Mouse (Mus musculus) frontal cortex, postnatal 36 days (tissue): ENCODE results near the gene Gm10337.
A peak's percentile ranks its signal among the peaks of the same experiment; 100 is the strongest.

ENCODE experiments used
- DNase-seq, 2 experiments: peaks; one replicate each; pipeline ENCODE4 v3.0.0; 2022; ENCODE audit warnings: low spot score in 2 of 2

Gm10337 gene

GRCm38 (mm10) chr15:102516728-102517404 is 13.3 kb downstream of the Gm10337 start, which contains the start of gene Map3k12:
TSS of gene Map3k12 (minus strand) at chr15:102517064.
- peak; percentile 78 to 79 for DNase-seq

GRCm38 (mm10) chr15:102517631-102517975 is 14.1 kb downstream of the Gm10337 start:
- DNase-seq = no peak

DNA sequence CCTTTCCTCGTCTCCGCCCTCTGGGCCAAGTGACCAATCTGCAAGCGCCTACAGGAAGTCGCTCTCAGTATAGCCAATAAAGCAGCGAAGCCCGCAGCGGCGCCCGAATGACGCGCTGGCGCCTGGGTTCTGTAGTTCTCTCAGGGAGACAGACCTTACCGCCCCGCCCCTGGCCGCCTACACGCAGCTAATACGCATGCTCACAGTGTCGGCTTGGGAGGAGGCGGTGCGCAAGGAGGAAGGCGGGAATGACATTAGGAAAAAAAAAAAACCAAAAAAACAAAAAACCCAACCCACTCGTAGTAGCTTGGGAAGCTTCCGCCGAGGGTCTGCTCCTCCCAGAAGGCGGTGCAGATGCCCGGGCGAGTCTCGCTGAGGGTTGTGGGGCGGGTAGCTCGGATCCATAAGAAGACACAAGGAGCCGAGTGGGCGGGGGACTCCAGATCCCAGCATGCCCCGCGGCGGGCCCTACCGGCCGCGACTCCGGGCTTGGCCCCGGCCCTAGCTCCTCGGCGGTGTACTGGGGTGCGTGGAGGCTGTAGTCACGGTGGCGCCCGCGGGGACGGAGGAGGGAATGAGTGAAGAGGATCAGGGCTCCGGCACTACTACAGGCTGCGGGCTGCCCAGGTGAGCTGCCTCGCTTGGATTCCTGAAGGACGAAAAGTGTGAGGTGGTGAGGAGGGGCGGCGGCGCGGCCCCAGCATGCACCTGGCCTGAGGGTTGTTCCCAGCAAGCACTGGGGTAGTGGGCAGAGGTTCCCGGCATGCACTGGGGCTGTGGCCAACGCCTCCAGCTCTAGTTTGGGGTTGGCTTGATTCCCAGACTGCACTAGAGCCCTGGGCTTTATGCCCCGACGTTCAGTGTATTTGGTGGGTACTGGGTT is 14.7 kb downstream of the Gm10337 start, which contains the start of gene Tarbp2:
Gene Tarbp2, plus strand, starts transcription at position 217 of the 883 bp plus-strand sequence.
- peak; percentile 100 for DNase-seq

DNA sequence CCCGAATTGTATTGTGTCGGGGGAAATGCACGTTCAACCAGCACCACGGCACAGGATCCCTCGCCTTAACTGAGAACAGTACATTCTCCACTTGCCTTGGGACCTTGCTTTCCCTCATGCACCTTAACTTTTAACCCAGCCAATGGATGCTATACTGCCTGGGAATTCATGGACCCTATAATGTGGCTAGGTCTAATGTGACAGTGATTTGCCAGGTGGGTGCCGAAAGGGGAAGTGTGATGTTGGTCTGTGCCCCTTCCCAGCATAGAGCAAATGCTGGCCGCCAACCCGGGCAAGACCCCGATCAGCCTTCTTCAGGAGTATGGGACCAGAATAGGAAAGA is 15.3 kb downstream of the Gm10337 start:
- no peak for DNase-seq

GRCm38 (mm10) chr15:102519211-102520141 is 16.0 kb downstream of the Gm10337 start:
- DNase-seq = no peak

DNA sequence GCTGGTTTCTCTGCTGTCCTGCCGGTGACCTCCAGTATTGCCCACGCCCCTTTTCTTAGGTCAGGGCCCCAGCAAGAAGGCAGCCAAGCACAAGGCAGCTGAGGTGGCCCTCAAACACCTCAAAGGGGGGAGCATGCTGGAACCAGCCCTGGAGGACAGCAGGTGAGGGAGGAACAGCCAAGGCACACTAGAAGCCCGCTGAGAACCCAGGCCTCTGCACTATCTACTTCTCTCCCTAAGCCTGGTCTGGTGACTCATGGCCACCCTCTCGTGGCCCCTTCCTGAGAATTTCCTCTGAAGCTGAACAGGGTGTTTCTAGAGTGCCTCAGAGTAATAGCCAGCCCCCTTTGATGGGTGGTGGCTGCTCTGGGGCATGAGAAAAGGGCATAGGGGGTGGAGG is 16.9 kb downstream of the Gm10337 start:
- no peak for DNase-seq

DNA sequence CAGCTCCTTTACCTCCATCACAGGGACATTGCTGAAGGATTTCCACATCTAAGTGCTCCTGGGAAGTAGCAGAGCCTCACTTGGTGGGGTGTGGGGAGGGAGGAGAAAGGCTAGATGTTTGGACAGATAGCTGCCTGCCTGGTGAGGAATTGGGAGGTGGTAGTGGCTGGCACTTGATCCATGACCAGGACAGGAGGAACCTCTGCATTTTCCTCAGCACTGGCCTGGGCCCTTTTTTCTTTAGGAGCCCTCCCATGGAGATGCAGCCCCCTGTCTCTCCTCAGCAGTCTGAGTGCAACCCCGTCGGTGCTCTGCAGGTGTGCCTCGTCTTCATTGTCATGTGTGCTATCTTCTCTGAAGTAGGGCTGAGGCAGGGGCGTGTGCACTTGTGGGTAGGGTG is 18.0 kb downstream of the Gm10337 start:
- DNase-seq = no peak

DNA sequence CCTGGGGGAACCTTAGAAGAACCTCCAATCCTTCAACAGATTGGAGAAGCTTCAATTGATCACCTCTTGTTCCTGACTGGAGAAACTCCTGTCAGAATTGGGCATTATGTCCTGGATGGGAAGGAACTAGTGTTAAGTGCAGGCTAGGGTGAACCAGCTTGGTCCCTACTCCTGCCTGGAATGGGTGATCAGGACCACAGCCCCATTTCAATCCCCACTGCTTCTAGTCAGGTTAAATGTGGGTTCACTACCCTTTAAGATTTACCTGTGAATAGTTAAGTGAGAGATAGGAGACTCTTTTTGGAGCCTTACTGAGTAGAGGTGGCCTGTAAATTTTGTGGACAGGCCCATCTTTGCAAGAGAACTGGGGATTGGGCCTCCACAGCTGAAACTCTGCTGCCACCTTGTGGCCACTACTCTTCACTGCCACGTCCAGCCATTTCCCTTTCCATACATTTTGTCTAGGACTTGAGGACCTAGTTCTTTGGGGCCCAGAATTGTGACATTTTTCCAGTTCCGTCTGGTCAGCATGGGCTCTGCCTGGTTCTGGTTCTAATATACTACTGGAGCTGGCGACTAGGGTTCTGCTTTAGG is 21.5 kb downstream of the Gm10337 start, which contains the start of gene Npff:
Gene Npff, minus strand, starts transcription at position 51 of the 594 bp plus-strand sequence.
- DNase-seq = peak; percentile 74 to 85

DNA sequence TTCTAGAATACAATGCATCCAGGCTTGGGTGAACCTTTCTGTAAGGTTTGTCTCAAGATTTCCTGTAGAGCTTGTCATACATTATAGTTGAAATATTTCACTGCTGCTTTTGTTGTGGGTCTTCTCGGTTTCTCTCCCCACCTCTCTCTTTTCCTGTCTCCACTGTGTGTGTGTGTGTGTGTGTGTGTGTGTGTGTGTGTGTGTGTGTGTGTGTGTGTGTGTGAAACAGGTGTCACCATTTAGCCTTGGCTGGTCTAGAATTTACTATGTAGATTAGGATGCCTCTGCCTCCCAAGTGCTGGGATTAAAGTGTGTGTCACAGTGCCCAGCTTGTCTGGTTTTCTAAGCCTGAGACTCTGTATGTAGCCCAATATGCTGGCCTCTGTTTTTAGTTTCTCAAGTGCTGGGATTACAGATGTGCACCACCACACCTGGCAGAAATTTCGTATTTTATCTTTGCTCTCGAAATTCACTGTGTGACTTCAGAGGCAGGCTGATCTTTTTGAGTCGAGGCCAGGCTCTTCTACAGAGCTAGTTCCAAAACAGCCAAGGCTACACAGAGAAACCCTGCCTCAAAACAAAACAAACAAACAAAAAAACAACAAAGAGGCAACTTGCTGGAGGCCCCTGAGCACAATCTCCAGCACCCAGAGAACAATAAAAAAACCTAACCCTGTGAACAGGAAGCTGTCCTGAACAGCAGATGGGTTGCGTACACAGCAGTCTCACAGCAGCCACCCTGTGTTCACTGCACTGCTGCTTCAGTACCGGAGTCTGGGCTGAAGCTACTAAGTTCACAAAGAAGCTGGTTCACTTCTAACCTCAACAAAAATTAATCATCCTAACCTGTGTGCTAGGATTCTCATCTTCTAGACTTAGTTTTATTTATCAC is 22.8 kb downstream of the Gm10337 start:
- no peak for DNase-seq

- DNase-seq = no peak
Observed at GRCm38 (mm10) chr15:102527936-102528335, 24.4 kb downstream of the Gm10337 start.

DNA sequence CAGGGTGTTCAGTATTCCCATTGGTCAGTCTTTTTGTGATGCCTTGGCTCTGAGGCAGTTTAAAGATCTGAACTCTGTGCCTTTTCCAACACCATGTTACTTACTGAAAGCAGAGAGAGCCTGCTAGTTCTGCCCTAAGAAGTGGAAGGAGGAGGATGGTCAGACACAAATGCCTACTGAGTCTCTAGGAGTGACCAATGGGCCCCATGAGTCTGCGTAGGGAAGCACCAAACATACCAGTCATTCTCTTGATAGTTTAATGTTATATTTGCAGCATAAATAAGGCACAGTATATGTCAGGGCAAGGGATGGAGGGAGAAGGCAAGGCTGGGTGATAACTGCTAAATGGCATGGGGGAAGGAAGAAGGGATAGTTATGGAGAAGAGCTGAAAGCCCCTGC is 24.9 kb downstream of the Gm10337 start:
- no peak for DNase-seq

DNA sequence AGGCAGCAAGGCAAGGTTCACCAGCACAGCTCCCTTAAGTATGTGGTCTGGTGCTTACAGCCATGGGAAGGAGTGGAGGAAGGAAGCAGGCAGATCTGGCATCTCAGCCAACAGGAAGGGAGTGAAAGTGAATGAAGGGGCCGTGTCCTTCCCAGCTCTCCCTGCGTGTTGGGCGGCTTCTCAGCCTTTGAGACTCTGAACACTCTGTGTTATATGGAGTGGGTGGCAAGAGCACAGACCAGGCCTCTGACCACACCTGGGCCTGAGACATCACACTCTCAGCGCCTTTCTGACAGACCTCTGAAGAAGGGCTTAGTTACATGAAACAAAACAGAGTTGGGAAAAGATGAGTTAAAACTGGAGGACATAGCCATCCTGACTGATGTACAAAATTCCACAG is 27.0 kb downstream of the Gm10337 start:
- DNase-seq = no peak

DNA sequence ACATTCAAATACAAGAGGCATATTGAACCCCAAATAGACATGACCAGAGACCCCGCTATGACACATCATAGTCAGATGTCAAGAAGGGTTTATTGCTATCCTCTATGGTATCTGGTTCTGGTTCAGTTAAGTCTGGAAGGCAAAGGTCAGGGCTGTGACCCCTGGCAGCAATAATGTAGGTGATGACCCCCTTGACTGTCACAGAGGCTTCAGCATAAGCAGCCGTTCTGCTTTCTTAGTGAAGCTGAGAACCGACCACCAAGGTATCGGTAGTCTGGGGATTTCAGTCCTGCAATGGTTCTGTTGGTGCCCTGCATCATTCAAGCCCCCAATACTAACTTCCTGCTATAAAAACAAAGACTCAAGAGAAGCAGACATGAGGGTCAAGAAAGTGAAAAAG is 28.1 kb downstream of the Gm10337 start:
- no peak for DNase-seq

- no peak for DNase-seq
Observed at GRCm38 (mm10) chr15:102532106-102532900, 28.8 kb downstream of the Gm10337 start.

GRCm38 (mm10) chr15:102533926-102534325 is 30.4 kb downstream of the Gm10337 start:
- no peak for DNase-seq

- no peak for DNase-seq
Observed at GRCm38 (mm10) chr15:102544801-102545200, 41.3 kb downstream of the Gm10337 start.

DNA sequence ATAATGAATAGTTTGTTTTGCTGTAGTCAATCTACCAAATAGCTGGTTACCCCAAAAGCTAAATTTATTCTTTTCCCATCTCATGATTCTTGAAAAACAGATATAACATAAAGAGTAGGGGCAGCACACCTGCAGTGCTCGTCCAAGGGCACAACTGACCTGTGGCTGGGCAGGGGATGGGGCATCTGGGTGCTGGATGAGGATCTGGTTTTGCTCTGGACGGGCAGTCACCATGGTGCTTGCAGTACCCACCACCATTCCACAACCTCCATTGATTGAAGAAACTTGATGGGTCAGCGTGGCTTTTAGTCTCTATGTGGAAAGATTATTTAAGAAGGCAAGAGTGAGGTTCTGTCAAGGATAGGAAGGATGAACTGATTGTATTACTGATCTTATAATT is 42.7 kb downstream of the Gm10337 start:
- no peak for DNase-seq

DNA sequence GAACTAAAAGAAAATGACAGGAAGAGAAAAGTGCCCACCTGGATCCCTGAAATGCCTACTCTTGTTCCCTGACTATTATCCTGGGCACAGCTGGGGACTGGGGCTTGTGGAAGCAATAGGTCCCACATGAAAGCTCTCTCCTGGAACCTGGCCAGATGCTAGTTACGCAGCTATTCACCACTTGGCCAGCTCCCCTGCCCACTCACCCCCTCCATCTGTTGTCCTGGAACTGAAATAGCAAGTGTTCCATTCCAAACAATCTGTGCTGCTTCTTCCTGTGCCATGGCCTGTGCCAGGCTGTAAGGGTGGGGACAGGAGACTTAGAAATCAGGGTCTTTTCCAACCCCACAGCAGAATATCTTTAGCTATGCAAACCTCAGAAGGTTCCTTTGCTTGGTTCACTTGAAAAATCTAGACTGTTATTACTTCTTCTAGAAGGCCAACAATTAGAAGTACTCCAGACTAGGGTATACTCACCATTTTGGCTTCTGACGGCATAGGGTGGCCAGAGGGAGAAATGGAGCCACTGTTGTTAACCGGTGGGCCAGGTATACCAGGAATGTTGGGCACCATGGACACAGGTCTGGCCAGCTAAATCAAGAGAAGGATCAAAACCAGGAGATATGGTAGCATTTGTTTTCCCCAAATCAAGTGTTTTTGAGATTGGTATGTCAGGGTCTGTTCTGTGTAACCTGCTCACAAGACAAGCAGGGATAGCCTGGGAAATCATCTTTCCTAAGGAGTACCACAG is 43.3 kb downstream of the Gm10337 start:
- peak; percentile 84 to 93 for DNase-seq

- DNase-seq = no peak
Observed at GRCm38 (mm10) chr15:102547478-102547877, 44.0 kb downstream of the Gm10337 start.
